Mouse (Mus musculus) liver, embryonic 16.5 days (tissue): ENCODE results near the gene Alyref2. TPM values are rescaled to one million over a fixed set of nuclear protein-coding genes. Genes with fewer than 3 reads are reported as not detected.
A peak's percentile ranks its signal among the peaks of the same experiment; 100 is the strongest.

Experiments used
- ATAC-seq: fragments of 200-750 bp; cut with Nextera tagmentation; 2 replicates; pipeline ENCODE4 v1.8.0; 2017; ENCODE audit warnings: low read depth, mild to moderate bottlenecking, moderate number of reproducible peaks, moderate library complexity
- H3K27ac ChIP-seq: fragments of 300-500 bp; sonication (generic); 2 replicates; pipeline ENCODE4 v1.5.1; 2014; ENCODE audit warnings: mild to moderate bottlenecking, low read length
- H3K27me3 ChIP-seq: fragments of 300-500 bp; sonication (generic); 2 replicates; pipeline ENCODE4 v1.6.1; 2014; ENCODE audit warnings: low read depth, low read length, mixed read lengths; ENCODE audit not compliant: control insufficient read depth, insufficient read depth
- H3K36me3 ChIP-seq: fragments of 300-500 bp; sonication (generic); 2 replicates; pipeline ENCODE4 v1.6.1; 2014; ENCODE audit warnings: mild to moderate bottlenecking; ENCODE audit not compliant: control insufficient read depth, insufficient read depth
- H3K4me1 ChIP-seq: fragments of 300-500 bp; sonication (generic); 2 replicates; pipeline ENCODE4 v1.6.1; 2014; ENCODE audit warnings: low read depth, low read length, mixed read lengths; ENCODE audit not compliant: control insufficient read depth
- H3K4me2 ChIP-seq: fragments of 300-500 bp; sonication (generic); 2 replicates; pipeline ENCODE4 v1.6.1; 2014; ENCODE audit warnings: low read depth, low read length, mixed read lengths
- H3K4me3 ChIP-seq: fragments of 300-500 bp; sonication (generic); 2 replicates; pipeline ENCODE4 v1.5.1; 2014; ENCODE audit warnings: low read depth, mild to moderate bottlenecking, low read length
- H3K9ac ChIP-seq: fragments of 300-500 bp; sonication (generic); 2 replicates; pipeline ENCODE4 v1.6.1; 2014; ENCODE audit warnings: low read depth, low read length
- H3K9me3 ChIP-seq: fragments of 300-500 bp; sonication (generic); replicated peaks from 2 replicates; pipeline ENCODE4 v1.6.1; 2016; ENCODE audit warnings: low read length; ENCODE audit not compliant: control insufficient read depth
- WGBS: fragments of 180-500 bp; shearing (Covaris S2); extraction: QIAGEN DNeasy Blood & Tissue Kit; methylation state at CpG from one replicate; pipeline ENCODE4 v1.1.7; 2014; ENCODE audit not compliant: insufficient replicate concordance; 5-methylcytosine and 5-hydroxymethylcytosine counted together
- polyA plus RNA-seq: library from polyadenylated mRNA; unstranded; fragments of >200 nt; fragmentation: Nextera tagmentation; extraction: Ambion mirVana; gene quantifications from 2 replicates; pipeline ENCODE4 v1.2.1, GENCODE M21; 2015

The Alyref2 gene
- polyA plus RNA-seq: 2.6 and 3.5 TPM in 2 replicates

DNA sequence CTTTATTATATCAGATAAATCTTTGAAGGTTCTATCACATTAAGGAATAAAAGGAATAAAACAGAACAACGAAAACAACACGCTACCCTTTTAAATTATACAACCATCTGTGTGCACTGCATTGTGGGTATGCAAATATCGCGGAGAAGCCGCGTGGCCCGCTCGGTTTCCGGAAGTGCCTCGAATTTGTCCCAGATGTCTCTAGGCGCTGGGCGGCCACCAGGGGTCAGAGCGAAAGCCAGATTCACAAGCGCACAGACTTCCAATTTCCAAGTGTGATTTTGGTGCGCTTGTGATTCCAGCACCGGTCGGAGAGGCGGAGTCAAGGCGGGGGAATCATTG, at the start of gene Alyref2:
Gene Alyref2, plus strand, starts transcription at position 229 of the 342 bp plus-strand sequence.
- H3K4me3 ChIP-seq: peak within 1 kb of the TSS; percentile 77
- peak within 1 kb of the TSS; percentile 71 for H3K9ac ChIP-seq
- no peaks in the 10 kb centered on the region for H3K27me3 ChIP-seq
- peak within 1 kb of the TSS; percentile 91 for H3K27ac ChIP-seq
- H3K4me2 ChIP-seq: peak within 1 kb of the TSS; percentile 94
- no peaks in the 10 kb centered on the region for H3K36me3 ChIP-seq
- ATAC-seq: peak; percentile 77
- H3K9me3 ChIP-seq: no peaks in the 10 kb centered on the region
- under 1% methylated on average over 19 of the region's 19 CpGs for WGBS
- H3K4me1 ChIP-seq: peaks cover 10% of the 10 kb centered on the region

DNA sequence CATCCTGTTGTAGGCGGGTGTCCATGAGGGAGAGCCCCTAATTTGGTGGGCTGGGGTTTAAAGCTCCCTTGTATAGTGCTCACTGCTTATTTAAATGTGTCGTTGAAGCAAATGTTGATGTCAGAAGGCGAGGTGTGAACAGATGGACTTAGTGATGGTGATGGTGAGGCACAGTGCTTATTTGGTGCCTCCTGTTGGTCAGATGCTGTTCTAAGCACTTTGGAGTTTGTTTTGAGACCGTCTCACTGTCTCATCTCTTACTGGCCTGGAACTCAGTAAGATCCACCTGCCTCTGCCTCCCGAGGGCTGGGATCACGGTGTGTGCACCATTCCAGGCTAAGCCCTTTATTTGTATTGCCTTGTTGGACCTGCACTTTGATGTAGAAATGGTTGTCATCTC, 48.4 kb upstream of the Alyref2 start:
- no peaks in the 10 kb centered on the region for H3K36me3 ChIP-seq
- H3K9me3 ChIP-seq: no peaks in the 10 kb centered on the region
- H3K27ac ChIP-seq: no peak overlapping the region
- no peak overlapping the region for H3K9ac ChIP-seq
- no peak overlapping the region for H3K4me2 ChIP-seq
- no peak overlapping the region for H3K4me3 ChIP-seq
- no peak for ATAC-seq
- H3K27me3 ChIP-seq: no peaks in the 10 kb centered on the region
- H3K4me1 ChIP-seq: no peaks in the 10 kb centered on the region; the same call in 1 of the 2 replicates
- 56% methylated on average over 6 of the region's 6 CpGs for WGBS

DNA sequence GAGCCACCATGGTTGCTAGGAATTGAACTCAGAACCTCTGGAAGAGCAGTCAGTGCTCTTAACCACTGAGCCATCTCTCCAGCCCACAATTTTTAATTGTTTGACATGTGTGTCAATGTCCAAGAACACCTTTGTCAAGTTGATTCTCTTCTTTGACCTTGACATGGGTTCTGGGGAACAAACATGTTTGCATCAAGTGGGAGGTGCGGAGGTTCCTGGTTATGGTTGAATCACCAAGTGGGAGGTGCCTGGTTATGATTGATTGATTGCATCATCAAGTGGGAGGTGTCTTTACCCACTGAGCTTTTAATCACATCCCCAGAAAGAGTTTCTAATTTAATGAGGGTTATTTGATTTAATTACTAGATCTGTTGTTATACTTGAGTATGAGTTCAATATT, 45.7 kb upstream of the Alyref2 start:
- no peaks in the 10 kb centered on the region for H3K9me3 ChIP-seq
- no peak for ATAC-seq
- no peaks in the 10 kb centered on the region for H3K27me3 ChIP-seq
- no peak overlapping the region for H3K9ac ChIP-seq
- no peaks in the 10 kb centered on the region; the same call in 1 of the 2 replicates for H3K4me1 ChIP-seq
- no peak overlapping the region for H3K4me2 ChIP-seq
- H3K4me3 ChIP-seq: no peak overlapping the region
- 61% methylated on average over 1 of the region's 1 CpGs for WGBS
- H3K27ac ChIP-seq: no peak overlapping the region
- H3K36me3 ChIP-seq: no peaks in the 10 kb centered on the region

DNA sequence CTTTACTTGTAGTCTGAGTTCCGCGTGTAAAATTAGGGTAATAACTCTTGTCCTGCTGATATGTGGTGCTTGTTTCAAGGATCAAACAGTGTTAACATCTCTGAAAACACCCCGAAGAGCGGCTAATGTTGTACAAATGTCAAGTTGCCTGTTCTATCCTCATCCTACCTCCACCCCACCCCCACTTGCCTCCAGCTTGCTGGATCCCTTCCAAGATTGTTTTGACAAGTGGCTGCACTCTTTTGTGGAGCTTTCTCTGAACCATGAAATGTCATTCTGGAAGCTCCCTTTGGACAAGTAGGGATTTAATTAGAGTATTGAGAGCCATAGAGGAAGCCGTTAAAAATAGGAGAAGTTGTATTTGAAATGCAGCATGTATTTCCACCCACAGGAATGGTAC, 43.5 kb upstream of the Alyref2 start:
- Histone ChIP-seq H3K36me3 (no peaks in the 10 kb centered on the region), H3K27ac (no peak overlapping the region), H3K4me1 (no peaks in the 10 kb centered on the region; the same call in 1 of the 2 replicates), H3K9me3 (no peaks in the 10 kb centered on the region), H3K9ac (no peak overlapping the region), H3K4me2 (no peak overlapping the region), H3K27me3 (no peaks in the 10 kb centered on the region), H3K4me3 (no peak overlapping the region)
- ATAC-seq: no peak
- 73% methylated on average over 5 of the region's 5 CpGs for WGBS

DNA sequence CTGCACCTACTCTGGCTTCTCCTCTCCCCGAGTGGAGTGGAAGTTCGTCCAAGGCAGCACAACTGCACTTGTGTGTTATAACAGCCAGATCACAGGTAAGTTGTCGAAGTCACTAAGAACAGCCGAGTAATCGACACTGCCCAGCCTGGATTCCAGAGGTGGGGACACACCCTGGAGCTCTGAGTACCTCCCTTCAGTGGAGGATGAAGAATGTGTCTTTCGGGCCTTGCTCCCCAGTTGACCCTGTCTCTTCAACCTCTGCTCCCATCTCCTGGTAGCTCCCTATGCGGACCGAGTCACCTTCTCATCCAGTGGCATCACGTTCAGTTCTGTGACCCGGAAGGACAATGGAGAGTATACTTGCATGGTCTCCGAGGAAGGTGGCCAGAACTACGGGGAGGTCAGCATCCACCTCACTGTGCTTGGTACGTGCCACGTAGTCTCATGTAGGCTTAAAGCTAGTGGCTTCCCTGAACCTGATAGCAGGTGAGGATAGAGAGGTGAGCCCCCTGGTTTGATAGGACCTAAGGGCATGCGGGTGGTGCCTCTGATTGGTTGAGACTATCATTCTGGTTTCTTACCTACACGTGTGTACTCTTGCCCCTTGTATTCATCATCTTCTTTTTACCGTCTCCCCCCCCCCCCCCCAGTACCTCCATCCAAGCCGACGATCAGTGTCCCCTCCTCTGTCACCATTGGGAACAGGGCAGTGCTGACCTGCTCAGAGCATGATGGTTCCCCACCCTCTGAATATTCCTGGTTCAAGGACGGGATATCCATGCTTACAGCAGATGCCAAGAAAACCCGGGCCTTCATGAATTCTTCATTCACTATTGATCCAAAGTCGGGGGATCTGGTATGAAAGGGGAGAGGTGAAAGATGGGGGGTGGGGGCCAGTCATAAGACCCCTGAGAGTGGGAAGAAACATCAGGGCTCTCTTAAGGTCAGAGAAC, 42.5 kb upstream of the Alyref2 start:
- no peak overlapping the region for H3K27ac ChIP-seq
- no peak for ATAC-seq
- H3K4me2 ChIP-seq: no peak overlapping the region
- no peak overlapping the region for H3K9ac ChIP-seq
- no peak overlapping the region for H3K4me3 ChIP-seq
- no peaks in the 10 kb centered on the region for H3K9me3 ChIP-seq
- WGBS: 75% methylated on average over 21 of the region's 22 CpGs
- H3K36me3 ChIP-seq: no peaks in the 10 kb centered on the region
- no peaks in the 10 kb centered on the region for H3K27me3 ChIP-seq
- H3K4me1 ChIP-seq: no peaks in the 10 kb centered on the region

DNA sequence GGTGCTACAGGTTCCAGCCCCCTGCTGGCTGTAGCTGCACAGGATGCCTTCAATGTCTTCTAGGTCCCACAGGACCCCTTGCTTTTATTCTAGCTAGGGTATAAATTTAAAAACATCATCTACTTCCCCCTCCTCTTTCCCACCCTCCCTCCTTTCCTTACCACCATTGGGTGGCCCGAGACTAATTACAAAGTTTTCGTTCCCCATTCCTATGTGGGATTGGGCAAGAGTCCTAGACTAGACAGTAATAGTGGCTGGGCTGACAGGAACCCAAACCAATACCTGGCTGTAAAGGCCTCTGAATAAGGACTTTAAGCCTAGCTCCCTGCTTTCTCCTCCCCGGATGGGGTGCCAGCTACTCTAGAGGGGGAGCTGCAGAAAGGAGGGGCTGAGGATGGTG, 40.1 kb upstream of the Alyref2 start:
- 54% methylated on average over 3 of the region's 3 CpGs for WGBS

DNA sequence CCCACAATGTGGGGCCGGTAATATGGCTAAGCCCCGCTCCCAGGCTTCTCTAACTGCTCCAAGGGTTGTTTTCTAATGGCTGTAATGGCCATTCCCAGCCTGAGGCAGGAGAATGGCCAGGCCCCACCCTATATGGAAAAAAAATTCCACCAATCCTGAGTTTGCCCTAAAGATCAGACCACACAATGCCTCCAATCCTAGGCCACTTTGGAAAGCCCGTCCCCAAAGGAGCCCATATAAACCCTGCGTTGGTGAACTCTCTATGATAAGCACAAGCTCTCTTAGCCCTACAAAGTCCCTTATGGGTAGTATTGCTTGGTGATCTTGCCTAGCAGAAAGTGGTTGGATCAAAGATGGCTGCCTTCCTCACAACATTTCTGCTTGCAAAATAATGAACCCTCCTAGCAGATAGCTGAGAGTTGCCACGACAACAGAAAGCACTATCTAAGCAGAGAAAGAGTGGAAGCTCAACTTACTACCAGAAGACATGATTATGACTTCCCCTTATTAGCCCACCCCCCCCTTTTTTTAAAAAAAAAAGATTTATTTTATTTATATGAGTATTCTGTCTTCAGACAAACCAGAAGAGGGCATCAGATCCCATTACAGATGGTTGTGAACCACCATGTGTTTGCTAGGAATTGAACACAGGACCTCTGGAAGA, 37.4 kb upstream of the Alyref2 start:
- Histone ChIP-seq H3K4me1 (no peaks in the 10 kb centered on the region), H3K27me3 (no peaks in the 10 kb centered on the region), H3K4me2 (no peak overlapping the region), H3K9me3 (no peaks in the 10 kb centered on the region), H3K27ac (no peak overlapping the region), H3K36me3 (no peaks in the 10 kb centered on the region), H3K9ac (no peak overlapping the region), H3K4me3 (no peak overlapping the region)
- WGBS: 64% methylated on average over 5 of the region's 5 CpGs
- no peak for ATAC-seq

More for the DNA sequence above, 40.1 kb upstream of the Alyref2 start:
- H3K9ac ChIP-seq: no peak overlapping the region
- H3K4me2 ChIP-seq: no peak overlapping the region
- H3K36me3 ChIP-seq: no peaks in the 10 kb centered on the region
- H3K4me3 ChIP-seq: no peak overlapping the region
- H3K4me1 ChIP-seq: no peaks in the 10 kb centered on the region
- no peaks in the 10 kb centered on the region for H3K9me3 ChIP-seq
- no peaks in the 10 kb centered on the region for H3K27me3 ChIP-seq
- ATAC-seq: no peak
- H3K27ac ChIP-seq: no peak overlapping the region

DNA sequence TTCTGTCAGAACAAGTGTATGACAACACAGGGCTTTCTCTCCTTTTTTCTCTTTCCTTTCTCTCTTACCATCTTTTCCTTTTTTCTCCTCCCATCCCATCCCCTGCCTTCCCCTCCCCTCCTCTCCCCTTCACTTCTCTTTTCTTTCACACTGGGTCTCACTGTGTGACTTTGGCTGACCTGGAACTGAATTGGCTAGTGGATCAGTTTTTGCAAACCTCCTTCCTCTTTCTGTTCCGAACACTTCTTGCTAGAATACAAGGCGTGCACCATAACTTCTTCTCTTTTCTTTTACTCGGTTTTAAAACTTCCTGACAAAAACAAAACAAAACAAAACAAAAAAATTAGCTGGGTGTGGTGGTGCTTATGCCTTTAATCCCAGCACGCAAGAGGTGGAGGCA, 36.7 kb upstream of the Alyref2 start:
- no peak overlapping the region for H3K9ac ChIP-seq
- H3K9me3 ChIP-seq: no peaks in the 10 kb centered on the region
- H3K4me2 ChIP-seq: no peak overlapping the region
- no peaks in the 10 kb centered on the region for H3K4me1 ChIP-seq
- no peak overlapping the region for H3K4me3 ChIP-seq
- H3K36me3 ChIP-seq: no peaks in the 10 kb centered on the region
- ATAC-seq: no peak
- peak overlapping the region; percentile 21; the same call in 1 of the 2 replicates for H3K27ac ChIP-seq
- no peaks in the 10 kb centered on the region for H3K27me3 ChIP-seq
- WGBS: 27% methylated on average over 4 of the region's 4 CpGs

DNA sequence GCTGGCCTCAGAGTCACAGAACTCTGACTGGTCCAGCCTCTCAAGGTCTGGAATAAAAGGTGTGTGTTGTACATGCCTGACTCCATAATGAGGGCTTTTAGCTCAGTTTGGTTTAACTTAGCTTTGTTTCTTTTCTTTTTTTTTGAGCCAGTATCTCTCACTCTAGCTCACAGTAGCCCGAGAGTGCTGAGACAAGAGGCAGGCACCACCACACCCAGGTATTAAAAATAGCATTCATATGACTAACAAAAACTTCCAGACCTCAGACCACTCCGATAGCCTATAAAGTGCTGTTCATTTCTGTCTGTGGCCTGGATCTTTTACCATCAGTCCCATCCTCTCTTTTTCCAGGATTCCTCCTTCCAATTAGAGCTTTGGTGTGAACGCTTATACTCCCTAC, 33.6 kb upstream of the Alyref2 start:
- H3K36me3 ChIP-seq: no peaks in the 10 kb centered on the region
- no peak for ATAC-seq
- no peak overlapping the region for H3K9ac ChIP-seq
- 62% methylated on average over 3 of the region's 3 CpGs for WGBS
- H3K4me1 ChIP-seq: no peaks in the 10 kb centered on the region
- H3K4me2 ChIP-seq: no peak overlapping the region
- H3K27me3 ChIP-seq: no peaks in the 10 kb centered on the region
- H3K4me3 ChIP-seq: no peak overlapping the region
- no peaks in the 10 kb centered on the region for H3K9me3 ChIP-seq
- no peak overlapping the region for H3K27ac ChIP-seq
